Comparison of ENCODE assay signal across 18 mouse cellular contexts in genomic region chr1:58582611-58583010, GRCm38 (mm10). TPM values are rescaled to one million over a fixed set of nuclear protein-coding genes. Genes with fewer than 3 reads are reported as not detected.
DNase-seq lines count a peak whose midpoint lies in the region; ATAC-seq and TF ChIP-seq lines count a peak whose summit lies in the region.
"Had no signal": no experiment of that assay in that cellular context is flagged by ENCODE, and none has a peak within 500 bp of the region (broad histone marks: within the 10 kb centered on the region; RNA-seq: fewer than 3 reads in every experiment).

No protein-coding gene starts in this region.

- DNase-seq in forebrain, postnatal 0 days = peak; percentile 10
- DNase-seq in lung, embryonic 14.5 days = peak; percentile 11
- DNase-seq in lung, postnatal 36 days = no peak
- DNase-seq in brain, embryonic 14.5 days (ENCODE audit: low read depth) = peak; percentile 38
- no peak for DNase-seq in frontal cortex, adult 2 months (ENCODE audit: extremely low spot score in 1 of 2, low spot score in 1 of 2)
- no peak for DNase-seq in spleen, postnatal 4 days (ENCODE audit: low spot score in 2 of 2)
- DNase-seq: adrenal gland, adult 2 months; adrenal gland, postnatal 10 days; adrenal gland, postnatal 25 days; cerebellum, adult 11-12 months; cerebellum, adult 2 months; cerebellum, adult 9-10 months; cerebellum, postnatal 10 days; cerebellum, postnatal 25 days had no signal

- no peak overlapping the region for H3K9ac ChIP-seq in forebrain, postnatal 0 days
- H3K9ac ChIP-seq in forebrain, embryonic 13.5 days = no peak overlapping the region
- no peak overlapping the region for H3K9ac ChIP-seq in lung, embryonic 14.5 days
- H3K9ac ChIP-seq: embryonic facial prominence, embryonic 12.5 days had no signal

- no peaks in the 10 kb centered on the region for H3K27me3 ChIP-seq in forebrain, postnatal 0 days (ENCODE audit: insufficient read depth, low read length)
- H3K27me3 ChIP-seq in forebrain, embryonic 13.5 days = no peaks in the 10 kb centered on the region
- H3K27me3 ChIP-seq in lung, embryonic 14.5 days (ENCODE audit: insufficient read depth, low read length) = no peaks in the 10 kb centered on the region
- H3K27me3 ChIP-seq: embryonic facial prominence, embryonic 12.5 days had no signal

- H3K27ac ChIP-seq in forebrain, postnatal 0 days (ENCODE audit: low read depth, low read length) = no peak overlapping the region
- H3K27ac ChIP-seq in forebrain, embryonic 13.5 days = no peak overlapping the region
- no peak overlapping the region for H3K27ac ChIP-seq in lung, embryonic 14.5 days (ENCODE audit: low read depth)
- H3K27ac ChIP-seq: embryonic facial prominence, embryonic 10.5 days; embryonic facial prominence, embryonic 12.5 days had no signal

- H3K9me3 ChIP-seq in forebrain, postnatal 0 days (ENCODE audit: low read length) = no peaks in the 10 kb centered on the region
- H3K9me3 ChIP-seq in forebrain, embryonic 13.5 days (replicated peaks) = no peaks in the 10 kb centered on the region
- H3K9me3 ChIP-seq in lung, embryonic 14.5 days (ENCODE audit: low read depth, low read length) = no peaks in the 10 kb centered on the region
- H3K9me3 ChIP-seq: embryonic facial prominence, embryonic 10.5 days; embryonic facial prominence, embryonic 12.5 days had no signal

- WGBS in forebrain, postnatal 0 days = 71% methylated on average over 1 of the region's 1 CpGs
- whole genome bisulfite sequencing in forebrain, embryonic 13.5 days = 78% methylated on average over 1 of the region's 1 CpGs
- 60% methylated on average over 1 of the region's 1 CpGs for WGBS in lung, embryonic 14.5 days

- TF ChIP-seq CTCF in forebrain, postnatal 0 days (IDR thresholded peaks at IDR 0.05; ENCODE audit: low read depth) = no peak
- TF ChIP-seq CTCF in lung, embryonic 14.5 days (IDR thresholded peaks at IDR 0.05; ENCODE audit: low read depth) = no peak
- no peak for TF ChIP-seq CTCF in brain, embryonic 14.5 days (IDR thresholded peaks at IDR 0.05; ENCODE audit: borderline replicate concordance, extremely low read depth, insufficient read depth, insufficient read length)

- no peak for ATAC-seq in forebrain, postnatal 0 days
- no peak for ATAC-seq in forebrain, embryonic 13.5 days
- no peak for ATAC-seq in lung, embryonic 14.5 days (ENCODE audit: insufficient read depth)
- ATAC-seq: forebrain, embryonic 16.5 days had no signal

- H3K36me3 ChIP-seq in forebrain, postnatal 0 days (ENCODE audit: insufficient read depth) = no peaks in the 10 kb centered on the region
- no peaks in the 10 kb centered on the region for H3K36me3 ChIP-seq in forebrain, embryonic 13.5 days (ENCODE audit: poor library complexity, severe bottlenecking)
- H3K36me3 ChIP-seq in lung, embryonic 14.5 days (ENCODE audit: insufficient read depth) = no peaks in the 10 kb centered on the region
- H3K36me3 ChIP-seq: embryonic facial prominence, embryonic 10.5 days; embryonic facial prominence, embryonic 12.5 days had no signal

- H3K4me2 ChIP-seq in forebrain, postnatal 0 days (ENCODE audit: low read depth) = no peak overlapping the region
- no peak overlapping the region for H3K4me2 ChIP-seq in forebrain, embryonic 13.5 days
- no peak overlapping the region for H3K4me2 ChIP-seq in lung, embryonic 14.5 days
- H3K4me2 ChIP-seq: embryonic facial prominence, embryonic 12.5 days had no signal

- peaks cover 7% of the 10 kb centered on the region; the same call in 1 of the 2 replicates for H3K4me1 ChIP-seq in forebrain, postnatal 0 days (ENCODE audit: insufficient read depth)
- peaks cover 14% of the 10 kb centered on the region for H3K4me1 ChIP-seq in forebrain, embryonic 13.5 days
- H3K4me1 ChIP-seq in lung, embryonic 14.5 days (ENCODE audit: insufficient read depth) = no peaks in the 10 kb centered on the region; the same call in 1 of the 2 replicates

- no peak overlapping the region for H3K4me3 ChIP-seq in forebrain, postnatal 0 days (ENCODE audit: low read depth, low read length)
- no peak overlapping the region for H3K4me3 ChIP-seq in forebrain, embryonic 13.5 days
- H3K4me3 ChIP-seq in lung, embryonic 14.5 days (ENCODE audit: low read depth, low read length) = no peak overlapping the region
- H3K4me3 ChIP-seq: embryonic facial prominence, embryonic 10.5 days; embryonic facial prominence, embryonic 12.5 days had no signal

- no peak for TF ChIP-seq POLR2A in brain, embryonic 14.5 days (IDR thresholded peaks at IDR 0.05; ENCODE audit: borderline replicate concordance, extremely low read depth, insufficient read depth, insufficient read length, poor library complexity, severe bottlenecking)

RNA-seq across cellular contexts. Expression of gene Fam126b, which starts 3.5 kb away (rescaled TPM):
- 19.3 and 25.4 TPM in 2 replicates for total RNA-seq in forebrain, postnatal 0 days (2014; rRNA removed)
- 5.4 and 12.5 TPM in 2 replicates for polyA plus RNA-seq in forebrain, postnatal 0 days (2015; fragmentation: Nextera tagmentation; extraction: Ambion mirVana)
- polyA plus RNA-seq in forebrain, embryonic 13.5 days (2015; fragmentation: Nextera tagmentation; extraction: Ambion mirVana) = 10.8 TPM in 2 replicates
- 7.2 and 8.8 TPM in 2 replicates for polyA plus RNA-seq in lung, embryonic 14.5 days (2014; fragmentation: Nextera tagmentation; extraction: Ambion mirVana)
- 4.7 and 6.0 TPM in 2 replicates for polyA plus RNA-seq in brain, embryonic 14.5 days (2012; rRNA removed)
- polyA plus RNA-seq in frontal cortex, adult 2 months (2012; rRNA removed) = 21.3 and 24.3 TPM in 2 replicates

RNA-seq across cellular contexts. Expression of gene Ndufb3, which starts 3.6 kb away (rescaled TPM):
- total RNA-seq in forebrain, postnatal 0 days (2014; rRNA removed) = 98.4 and 118 TPM in 2 replicates
- 198 and 249 TPM in 2 replicates for polyA plus RNA-seq in forebrain, postnatal 0 days (2015; fragmentation: Nextera tagmentation; extraction: Ambion mirVana)
- 187 and 206 TPM in 2 replicates for polyA plus RNA-seq in forebrain, embryonic 13.5 days (2015; fragmentation: Nextera tagmentation; extraction: Ambion mirVana)
- polyA plus RNA-seq in lung, embryonic 14.5 days (2014; fragmentation: Nextera tagmentation; extraction: Ambion mirVana) = 159 and 176 TPM in 2 replicates
- 116 and 141 TPM in 2 replicates for polyA plus RNA-seq in brain, embryonic 14.5 days (2012; rRNA removed)
- 241 and 293 TPM in 2 replicates for polyA plus RNA-seq in frontal cortex, adult 2 months (2012; rRNA removed)

Comparison
In these comparisons a context has a peak if more than half of its experiments do, and no peak if none do; other contexts are left out.
1. DNase-seq: peak in forebrain, postnatal 0 days (single experiment), lung, embryonic 14.5 days (single experiment) and brain, embryonic 14.5 days (single experiment); none in lung, postnatal 36 days (single experiment), frontal cortex, adult 2 months (0 of 2) and spleen, postnatal 4 days (0 of 2).